Mouse (Mus musculus): ENCODE data around the gene Snw1.

Snw1 gene

DNA sequence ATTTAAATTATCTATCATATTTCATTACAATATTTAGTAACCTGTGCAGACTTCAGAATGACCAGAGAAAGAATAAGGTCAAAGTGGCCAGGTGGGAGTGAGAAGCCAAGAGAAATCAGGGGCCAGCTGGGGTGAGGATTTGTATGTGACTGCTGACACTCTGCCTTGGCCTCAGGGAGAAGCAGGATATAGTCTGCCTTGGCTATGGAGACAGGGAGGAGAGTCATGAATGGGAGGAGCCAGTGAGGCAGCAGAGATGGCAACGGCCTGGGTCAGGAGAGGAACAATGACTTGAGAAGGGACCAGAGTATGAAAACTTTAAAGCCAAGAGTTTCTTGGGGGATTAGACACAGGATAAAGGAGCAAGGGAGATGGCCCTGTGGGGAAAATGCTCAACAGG lies 48.4 kb downstream of the Snw1 start:
- DNase-seq (ENCODE audit: low spot score in 2 of 2) = no peak

DNA sequence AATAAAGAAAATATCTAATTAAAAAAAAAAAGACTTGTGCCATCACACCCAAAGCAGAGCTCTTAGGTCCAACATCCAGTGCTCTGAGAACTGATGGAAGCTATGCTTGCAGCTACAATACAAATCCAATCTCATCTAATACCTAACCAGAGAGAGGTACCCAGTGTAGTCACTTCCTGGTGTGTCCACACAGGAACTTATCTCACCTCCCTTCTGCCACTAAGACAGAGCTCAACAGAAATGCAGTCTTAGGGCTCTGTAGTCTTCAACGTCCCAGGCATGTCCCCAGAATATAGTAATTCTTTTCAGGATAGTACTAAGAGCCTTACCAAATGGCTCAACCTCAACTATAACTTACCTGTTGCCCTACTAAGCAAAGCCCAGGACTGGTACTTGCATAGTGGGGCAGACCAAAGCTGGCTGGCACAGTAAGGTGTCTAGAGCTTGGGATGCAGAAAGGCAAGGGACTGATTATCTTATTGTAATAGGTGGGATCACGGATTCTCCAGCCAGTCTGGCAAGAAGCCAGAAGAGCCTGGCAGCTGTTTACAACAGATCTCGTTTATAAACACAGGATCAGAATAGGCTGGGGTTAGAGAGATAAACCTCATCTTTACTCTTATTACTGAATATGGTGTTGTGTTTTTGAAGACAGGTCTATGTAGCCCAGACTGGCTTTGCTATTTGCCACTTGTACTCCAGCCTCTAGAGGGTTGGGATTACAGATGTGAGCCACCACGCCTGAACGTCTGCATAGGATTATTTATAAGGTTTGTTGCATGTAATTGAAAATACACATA lies 50.2 kb downstream of the Snw1 start:
- DNase-seq (ENCODE audit: low spot score in 2 of 2) = no peak

- DNase-seq (ENCODE audit: low spot score in 2 of 2) = no peak
Measured at GRCm38 (mm10) chr12:87419974-87420485, 52.0 kb downstream of the Snw1 start.

GRCm38 (mm10) chr12:87418921-87419320 lies 53.2 kb downstream of the Snw1 start:
- DNase-seq (ENCODE audit: low spot score in 2 of 2) = no peak

DNA sequence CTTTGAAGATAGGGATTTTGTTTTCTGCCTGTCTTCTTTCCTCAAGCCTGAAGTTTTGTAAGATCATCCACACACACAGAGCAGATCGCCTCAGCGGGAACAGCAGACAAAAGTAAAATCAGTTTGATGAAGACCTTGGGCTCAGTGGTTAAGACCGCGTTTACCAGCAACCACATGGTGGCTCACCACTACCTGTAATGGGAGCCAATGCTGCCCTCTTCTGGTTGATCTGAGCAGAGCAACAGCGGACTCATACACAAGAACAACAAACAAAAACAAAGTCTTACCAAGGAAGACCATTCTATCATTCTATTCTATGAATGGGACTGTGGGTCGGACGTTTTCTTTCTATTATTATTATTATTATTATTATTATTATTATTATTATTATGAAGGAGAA lies 55.4 kb downstream of the Snw1 start:
- DNase-seq (ENCODE audit: low spot score in 2 of 2) = peak in 1 of 2 experiments; percentile 18

DNA sequence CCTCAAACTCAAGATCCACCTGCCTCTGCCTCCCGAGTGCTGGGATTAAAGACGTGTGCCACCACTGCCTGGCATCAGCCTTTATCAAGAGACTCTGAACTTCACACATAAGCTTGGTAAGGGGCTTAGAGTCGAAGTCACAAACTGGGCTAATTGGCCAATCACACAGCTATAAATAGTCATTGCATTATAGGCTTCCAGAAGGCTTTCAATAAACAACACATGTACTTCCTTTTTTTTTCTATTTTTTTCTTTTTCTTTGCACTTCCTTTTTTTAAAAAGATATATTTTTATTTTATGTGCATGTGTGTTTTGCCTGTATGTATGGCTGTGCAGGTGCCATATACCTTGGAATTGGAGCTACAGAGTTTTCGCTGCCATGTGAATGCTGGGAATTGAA lies 56.7 kb downstream of the Snw1 start:
- DNase-seq (ENCODE audit: low spot score in 2 of 2) = no peak

DNA sequence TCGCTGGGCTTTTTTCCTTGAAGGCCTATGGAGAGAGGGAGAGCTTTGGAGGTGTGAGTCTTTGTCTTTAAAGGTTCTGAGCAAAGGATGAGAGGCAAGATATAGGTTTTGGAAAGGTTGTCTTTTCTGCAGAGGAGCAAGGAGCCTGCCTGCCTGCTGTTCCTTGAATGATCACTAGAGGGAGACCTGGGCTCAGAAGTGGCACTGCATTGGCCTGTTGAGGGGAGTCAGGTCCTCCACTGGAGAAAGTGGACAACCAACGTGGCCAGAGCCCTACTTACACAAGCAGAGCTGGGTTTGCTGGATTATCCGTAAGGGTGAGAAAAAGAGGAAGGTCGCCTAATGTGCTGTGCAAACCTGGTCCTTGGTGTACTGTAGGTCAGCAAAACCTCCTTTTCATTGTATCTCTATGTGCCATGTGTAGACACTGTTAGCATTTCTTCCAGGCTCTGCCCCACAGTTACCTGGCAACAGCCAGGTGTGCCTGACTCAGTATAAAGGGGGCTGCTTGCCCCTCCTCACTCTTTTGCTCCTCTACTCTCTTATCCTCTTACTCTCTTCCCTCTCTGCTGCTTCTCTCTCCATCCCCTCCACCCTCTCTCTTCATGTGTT lies 58.8 kb downstream of the Snw1 start:
- peak; percentile 55 to 69 for DNase-seq (ENCODE audit: low spot score in 2 of 2)

DNA sequence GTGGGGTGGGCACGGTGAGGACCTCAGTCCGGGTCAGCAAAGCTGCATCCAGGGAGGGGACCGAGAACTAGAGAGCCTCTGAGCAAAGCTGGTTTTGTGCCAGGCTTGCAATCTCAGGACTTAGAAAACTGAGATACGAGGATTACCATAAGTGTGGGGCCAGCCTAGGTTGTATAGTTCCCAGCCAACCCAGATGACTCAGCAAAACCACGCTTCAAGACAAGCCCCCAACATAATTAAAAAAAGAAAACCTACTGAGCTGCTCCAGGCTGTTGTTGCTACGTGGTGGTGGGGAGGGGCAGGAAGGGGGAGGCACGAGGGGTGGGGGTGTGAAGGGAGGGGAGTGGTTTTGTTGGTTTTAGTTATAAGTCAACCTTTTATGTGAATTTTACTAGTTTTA lies 61.1 kb downstream of the Snw1 start:
- DNase-seq (ENCODE audit: low spot score in 2 of 2) = no peak

DNA sequence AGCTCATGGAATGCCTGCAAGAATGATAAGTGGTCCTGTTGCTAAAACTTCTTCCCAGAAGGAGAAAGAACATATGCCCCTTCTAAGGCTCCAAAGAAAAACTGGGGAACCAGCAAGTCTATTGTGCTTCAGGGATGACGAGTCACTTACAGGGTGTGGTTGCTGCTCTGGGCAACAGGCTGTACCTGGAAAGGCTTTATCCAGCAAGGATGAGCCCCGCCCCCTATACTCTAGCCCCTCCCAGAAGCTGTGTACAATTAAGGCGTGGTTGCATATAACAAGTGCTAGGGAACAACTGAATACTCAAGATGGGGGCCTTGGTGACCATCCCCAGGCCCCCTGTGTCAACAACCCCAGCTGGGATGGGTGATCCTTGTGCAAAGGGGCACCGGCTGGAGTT lies 63.0 kb downstream of the Snw1 start:
- no peak for DNase-seq (ENCODE audit: low spot score in 2 of 2)

DNA sequence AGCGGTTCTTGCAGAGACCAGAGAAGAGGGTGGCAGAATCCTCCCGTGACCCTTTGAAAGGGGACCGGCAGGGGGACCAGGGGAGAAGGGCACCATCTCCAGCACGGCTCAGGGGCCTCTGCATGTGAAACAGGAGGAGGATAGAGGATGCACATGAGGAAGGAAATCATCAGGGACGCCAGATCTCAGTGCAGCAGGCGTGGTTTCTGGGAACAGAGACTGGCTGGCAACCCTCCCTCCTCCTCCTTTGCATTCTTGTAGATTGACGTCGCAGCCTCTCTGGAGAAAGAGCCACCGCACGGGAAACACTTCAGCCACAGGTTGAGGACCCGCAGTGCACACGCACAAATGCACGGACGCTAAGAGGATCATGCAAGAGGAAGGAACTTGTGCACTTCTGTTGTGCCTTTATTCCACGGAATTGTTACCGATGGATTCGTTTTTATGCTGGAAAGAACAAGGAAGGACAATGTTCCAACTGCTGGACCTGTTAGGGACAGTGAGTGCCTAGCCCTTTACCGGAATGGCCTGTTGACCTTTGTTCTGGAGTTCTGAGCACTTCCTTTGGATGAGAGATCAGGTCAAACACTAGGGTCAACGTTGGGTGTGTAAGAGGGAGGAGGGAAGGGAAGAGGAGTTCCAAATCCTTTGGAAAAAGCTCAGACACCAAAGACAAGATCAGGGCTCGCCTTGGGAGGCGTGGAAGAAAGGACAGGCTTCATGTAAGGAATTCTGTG lies 64.0 kb downstream of the Snw1 start:
- no peak for DNase-seq (ENCODE audit: low spot score in 2 of 2)

DNA sequence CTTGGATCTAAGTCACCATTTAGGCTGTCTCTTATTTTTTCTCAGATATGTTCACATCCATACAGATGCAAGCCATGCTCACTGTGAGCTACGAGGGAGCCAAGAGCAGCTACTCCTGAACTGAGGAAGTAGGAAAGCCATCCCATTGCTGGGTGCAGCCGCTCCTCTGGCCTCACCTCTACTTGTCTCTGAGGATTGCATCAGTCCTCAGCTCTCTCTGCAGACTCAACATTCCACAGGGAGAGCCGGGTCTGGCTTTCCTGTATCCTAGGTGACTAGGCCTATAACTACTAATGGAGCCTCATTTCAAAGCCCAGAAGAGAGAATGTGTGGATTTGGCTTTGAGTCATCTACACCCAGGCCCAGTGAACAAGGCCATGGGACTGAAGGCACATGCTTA lies 66.4 kb downstream of the Snw1 start:
- DNase-seq (ENCODE audit: low spot score in 2 of 2) = no peak

DNA sequence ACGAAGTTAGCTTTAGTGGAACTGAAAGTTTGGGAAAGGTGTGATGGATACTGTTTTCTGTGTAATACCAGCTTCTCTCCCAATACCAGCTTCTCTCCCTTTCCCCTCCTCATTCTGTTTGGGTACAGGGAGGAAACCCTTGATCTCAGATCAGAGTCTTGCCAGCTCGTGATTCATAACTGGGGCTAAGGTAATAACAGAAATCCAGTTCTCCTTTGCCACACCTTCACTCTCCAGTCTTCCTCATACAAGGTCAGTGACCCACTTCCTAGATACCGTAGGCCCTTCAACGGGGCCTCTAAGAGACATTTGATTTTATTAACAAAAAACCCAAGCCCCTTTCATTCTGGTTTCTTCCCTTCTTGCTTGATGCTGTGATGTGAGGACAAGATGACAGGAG lies 66.9 kb downstream of the Snw1 start:
- no peak for DNase-seq (ENCODE audit: low spot score in 2 of 2)

DNA sequence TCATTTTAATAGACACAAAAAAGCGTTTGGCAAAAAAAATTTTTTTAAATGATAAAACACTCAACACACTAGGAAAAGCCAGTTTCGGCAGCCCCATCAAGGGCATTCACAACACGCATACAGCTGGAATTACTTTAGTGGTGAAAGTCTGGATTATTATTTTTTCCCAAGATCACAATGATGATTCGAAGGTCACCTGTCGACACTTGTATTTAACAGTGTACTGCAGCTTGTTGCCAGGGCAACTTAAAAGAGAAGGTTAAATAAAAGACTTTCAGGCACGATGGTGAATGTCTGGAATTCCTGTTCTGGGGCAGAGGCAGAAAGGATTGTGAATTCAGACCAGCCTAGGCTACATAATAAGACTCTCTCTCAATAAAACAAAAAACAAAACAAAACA lies 70.2 kb downstream of the Snw1 start:
- DNase-seq (ENCODE audit: low spot score in 2 of 2) = no peak

DNA sequence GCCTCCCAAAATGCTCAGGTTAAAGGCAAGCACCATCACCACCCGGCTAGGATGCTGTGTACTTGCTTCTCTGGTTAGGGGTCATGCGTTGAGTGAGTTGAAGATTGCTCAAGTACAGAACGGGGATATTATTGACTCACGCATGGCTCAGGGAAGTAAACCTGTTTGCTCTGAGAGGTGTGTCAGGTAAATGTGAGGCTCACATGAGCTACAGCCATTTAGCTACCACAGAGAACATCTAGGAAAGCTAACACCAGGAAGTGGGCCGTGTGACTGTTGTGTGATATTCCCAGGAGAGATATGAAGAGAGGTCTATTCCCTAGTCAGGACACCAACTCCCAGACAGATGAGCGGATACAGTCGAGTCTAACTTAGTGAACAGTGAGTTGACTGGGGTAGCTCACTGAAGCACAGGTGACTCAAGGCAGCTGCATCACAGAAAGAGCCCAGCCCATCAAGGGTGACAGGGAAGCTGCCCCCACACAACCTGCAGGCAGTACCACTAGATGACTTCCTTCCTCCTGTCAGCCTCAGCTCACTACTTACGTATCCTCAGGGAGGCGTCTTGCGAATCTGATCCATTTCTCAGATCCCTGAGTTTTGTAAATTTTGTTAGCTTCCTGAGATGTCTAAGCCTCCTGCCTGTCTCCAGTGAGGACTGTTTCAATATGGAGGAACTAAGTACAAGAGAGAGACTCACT lies 72.8 kb downstream of the Snw1 start:
- DNase-seq (ENCODE audit: low spot score in 2 of 2) = no peak
